Mouse (Mus musculus) testis, postnatal 14 days (tissue): Measurements from ENCODE around the gene Msx1.
"Not testable (repeated sequence)": the region's sequence is repeated elsewhere in the genome, so short reads cannot be mapped to it uniquely, and the experiment has no call there.

ENCODE experiments used
- DNase-seq: peaks from one replicate; pipeline ENCODE4 v3.0.0; 2021; ENCODE audit warnings: low spot score

Gene Msx1

DNA sequence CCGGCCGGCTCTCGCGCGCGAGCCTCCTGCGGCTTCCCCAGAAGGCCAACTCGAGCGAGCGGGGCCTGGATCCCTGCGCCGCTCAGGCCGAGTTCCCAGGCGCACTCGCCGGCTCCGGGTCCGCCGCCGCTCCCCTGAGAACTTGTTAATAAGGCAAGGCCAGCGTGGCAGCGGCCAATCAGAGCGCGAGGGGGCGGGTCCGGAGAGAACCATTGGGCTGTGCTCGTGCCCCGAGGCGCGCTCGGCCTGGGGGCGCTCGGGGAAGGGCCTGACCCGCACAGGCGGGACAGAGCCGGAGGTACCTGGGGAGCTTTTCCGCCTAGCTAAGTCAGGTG, at the start of gene Msx1:
TSS of gene Msx1 (minus strand) at position 123 of the 335 bp plus-strand sequence.
- DNase-seq, result peak; percentile 80

DNA sequence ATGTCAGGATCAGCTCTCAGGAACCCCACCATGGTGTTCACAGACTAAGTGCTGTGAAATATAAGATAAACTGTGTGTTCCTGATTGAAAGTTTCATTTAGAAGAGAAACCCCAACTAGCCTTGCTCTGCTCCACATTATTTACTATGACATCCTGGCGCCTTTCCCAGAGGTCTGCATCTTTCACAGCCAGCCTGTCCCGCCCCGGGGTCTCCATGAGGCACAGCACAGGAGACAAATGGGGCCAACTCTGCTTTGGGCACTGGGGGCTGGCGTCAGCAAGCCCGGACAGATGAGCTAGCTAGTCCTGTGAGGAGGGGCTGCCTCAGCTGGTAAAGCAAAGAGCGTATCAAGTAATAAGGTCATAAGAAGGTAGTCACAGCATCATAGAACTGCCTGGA, 41.1 kb upstream of the Msx1 start:
- no peak for DNase-seq

DNA sequence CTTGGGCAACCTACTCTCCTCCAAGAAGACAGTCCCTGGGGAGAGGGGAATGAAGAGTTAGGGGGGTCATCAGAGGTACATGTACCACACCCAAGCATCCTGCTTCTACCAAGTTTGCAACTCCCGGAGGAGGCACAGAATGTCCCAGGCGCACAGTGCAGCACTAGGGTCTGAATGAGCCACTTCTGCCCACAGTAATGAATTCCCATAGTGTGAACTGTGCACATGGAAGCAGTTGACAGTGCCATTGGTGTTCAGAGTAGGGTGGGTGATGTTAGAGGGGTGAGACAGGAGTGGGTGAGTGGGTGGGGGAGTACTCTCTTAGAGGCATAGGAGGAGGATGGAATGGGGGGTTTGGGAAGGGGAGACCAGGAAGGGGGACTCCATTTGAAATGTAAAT, 39.9 kb upstream of the Msx1 start:
- no peak for DNase-seq

DNA sequence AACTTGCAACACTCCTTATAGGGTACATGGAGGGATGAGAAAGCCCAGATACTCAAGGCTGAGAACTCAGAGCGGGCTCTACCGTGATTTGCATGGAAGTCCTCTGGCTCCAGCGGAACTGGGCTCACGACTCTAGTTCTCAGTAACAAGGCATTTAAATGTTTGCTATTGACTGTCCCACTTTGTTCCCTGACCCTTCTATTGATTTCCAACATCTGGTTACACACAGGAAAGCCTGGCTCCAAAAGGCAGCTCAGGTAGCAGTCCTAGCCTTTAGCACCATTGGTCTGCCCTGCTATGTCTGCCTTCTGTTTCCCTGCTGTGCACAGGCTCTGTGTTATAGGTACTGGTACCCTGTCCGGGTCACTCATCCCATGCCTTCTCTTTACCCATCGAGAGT, 36.5 kb upstream of the Msx1 start:
- DNase-seq, result no peak

DNA sequence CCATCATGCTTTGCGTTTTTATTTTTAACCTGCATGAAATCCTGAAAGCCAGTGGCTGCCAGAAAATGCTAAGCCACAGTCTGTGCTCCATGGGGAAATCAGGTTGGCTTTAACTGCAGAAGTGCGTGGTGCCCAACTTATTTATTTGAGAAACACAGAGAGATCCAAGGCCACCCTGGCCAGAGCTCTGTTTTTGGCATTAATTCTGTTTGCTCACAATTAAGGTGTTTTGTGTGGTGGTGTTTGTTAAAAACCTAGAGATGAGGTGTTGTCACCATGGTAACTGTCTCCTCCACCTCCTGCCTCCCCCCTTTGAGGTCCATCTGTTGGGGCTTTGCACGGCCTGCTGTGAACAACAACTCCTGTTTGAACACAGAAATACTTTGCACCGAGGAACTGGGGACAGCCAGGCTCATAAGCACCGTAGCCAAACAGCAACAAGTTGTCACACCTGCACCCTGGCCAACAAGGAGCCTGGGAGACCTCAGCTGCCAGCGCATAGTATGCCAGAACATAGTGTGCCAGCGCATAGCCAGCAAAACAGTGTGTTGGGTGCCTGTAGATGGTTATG, 35.9 kb upstream of the Msx1 start:
- no peak for DNase-seq

- DNase-seq, result no peak
These were observed 33.6 kb upstream of the Msx1 start for GRCm38 (mm10) chr5:37857763-37858545.

DNA sequence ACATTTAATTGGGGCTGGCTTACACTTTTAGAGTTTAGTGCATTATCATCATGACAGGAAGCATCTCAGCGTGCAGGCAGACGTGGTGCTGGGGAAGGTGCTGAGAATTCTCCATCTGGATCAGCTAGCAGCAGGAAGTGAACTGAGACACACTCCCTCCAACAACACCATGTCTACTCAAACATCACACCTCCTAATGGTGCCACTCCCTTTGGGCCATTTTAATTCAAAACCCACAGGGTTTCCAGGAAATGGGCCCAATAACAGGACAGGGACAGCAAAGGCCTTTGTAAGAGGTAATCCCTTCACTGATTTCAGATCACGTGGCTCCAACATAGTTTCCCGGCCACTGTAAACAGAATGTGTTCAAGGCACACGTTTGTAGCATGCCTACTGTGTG, 31.7 kb upstream of the Msx1 start:
- DNase-seq, result no peak

DNA sequence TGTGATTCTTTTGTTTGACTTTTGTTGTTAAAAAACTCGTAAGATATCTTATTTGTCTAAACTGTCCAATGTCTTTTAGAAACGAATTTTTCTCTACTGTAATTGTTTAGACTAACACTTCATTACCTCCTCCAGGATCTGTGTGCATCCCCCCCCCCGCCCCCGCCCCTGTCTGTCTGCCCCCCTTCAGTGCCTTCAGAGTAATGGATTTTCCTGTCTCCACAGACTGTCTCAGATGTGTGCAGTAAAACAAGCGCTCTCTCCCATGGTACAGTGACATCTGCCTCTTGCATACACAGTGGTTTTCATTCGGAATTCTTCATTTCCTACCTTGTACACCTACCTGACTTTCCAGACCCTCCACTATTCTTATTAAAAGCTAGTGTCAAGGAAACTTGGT, 29.9 kb upstream of the Msx1 start:
- no peak for DNase-seq

DNA sequence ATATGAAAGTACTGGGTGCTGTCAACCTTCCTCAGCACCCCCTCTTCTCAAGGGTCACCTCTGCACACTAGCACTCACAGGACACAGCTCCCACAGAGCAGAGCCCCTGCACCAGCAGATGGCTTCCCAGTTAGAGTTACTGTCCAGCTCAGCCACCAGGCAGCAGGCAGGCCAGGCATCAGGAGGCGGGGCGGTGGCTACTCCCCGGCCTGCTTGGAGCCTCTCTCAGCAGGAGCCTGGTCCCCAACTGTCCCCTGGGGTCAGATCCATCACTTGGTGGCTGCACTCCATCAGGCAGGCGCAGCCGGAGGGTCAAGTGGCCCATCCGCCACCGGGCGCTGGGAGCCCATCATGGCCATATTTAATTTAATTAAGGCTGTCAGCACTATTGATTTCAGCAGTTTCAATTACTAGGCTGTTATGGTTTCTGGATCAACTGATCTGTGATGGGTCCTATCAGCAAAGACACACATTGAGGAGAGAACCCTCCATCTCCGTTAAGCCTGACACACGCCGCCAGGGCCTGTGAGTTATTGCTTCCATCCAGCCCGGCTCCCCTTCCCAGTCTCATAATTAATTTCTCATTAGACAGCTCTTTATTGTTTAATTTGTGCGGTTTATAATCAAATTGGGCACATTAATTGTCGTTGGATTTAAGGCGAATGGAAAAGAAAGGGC, 27.1 kb upstream of the Msx1 start:
- DNase-seq, result no peak

DNA sequence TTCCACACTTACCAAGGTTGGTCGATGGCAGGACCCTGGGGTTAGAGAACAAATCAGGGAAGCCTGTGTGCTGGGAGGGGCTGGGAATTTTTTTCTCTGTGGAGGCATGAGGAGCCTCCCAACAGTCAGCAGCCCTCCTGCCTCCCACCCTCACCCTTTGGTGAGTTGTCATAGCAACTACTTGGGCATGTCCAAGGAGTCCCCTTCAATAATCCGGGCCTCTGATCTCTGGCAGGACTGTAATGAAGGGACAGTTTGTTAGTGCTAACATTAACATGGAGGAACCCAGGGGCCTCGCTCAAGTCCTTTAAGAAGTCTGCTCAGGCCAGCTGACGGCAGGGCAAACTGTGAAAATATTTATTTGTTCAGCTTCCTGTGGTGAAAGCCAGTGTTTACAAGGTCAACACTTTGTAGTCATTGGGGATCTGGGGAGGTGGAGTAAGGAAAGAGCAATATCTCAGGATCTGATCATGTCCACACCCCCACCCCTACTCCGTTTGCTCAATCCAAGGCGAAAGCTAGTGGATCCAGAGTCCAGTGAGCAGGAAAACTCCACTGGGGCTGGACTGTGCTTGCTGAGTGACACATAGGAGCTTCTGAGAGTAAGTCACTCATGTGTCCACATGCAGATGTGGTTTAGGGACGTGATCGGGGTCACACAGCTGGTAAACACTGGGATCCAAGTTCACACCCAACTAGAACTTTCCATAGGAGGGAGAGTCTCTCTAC, 24.8 kb upstream of the Msx1 start:
- no peak for DNase-seq

DNA sequence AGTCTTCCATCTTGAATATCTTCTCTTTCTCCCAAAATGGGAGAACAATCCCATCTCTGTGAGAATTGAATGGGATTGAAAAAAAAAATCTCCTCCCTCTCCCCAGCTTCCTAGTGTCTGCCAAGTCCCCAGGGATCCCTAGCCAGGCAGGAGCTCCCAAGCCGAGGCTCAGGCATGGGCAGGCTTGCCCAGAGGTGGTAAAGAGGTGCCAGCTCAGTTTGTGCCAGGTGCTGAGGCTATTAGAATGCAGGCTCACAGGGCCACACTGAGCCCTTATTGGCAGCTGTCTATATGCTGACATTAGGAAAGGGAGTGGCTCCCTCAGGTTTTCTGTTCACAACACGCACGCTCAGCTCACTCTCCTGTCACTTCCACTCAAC, 11.9 kb upstream of the Msx1 start:
- no peak for DNase-seq

GRCm38 (mm10) chr5:37835590-37836266, 11.3 kb upstream of the Msx1 start:
- no peak for DNase-seq

GRCm38 (mm10) chr5:37832766-37833165, 8.4 kb upstream of the Msx1 start:
- no peak for DNase-seq

DNA sequence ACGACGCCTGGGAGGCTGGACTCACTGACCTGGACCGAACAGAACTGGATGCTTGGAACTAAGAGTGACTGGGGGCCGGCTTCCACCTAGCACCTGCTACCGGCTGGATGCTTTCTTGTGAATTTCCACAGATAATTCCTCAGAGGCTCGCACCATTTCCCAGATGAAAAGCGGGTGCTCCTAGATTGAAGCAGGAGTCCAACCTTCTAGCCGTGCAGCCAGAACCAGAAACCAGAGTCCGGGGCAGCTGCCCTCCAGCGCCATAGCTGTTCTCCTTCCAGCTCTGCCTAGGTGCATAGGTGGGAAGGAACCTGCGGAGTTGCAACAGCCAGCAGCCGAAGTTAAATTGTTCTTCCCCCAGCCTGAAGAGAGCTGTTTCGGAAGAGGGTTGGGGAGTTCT, 7.6 kb upstream of the Msx1 start:
- no peak for DNase-seq

GRCm38 (mm10) chr5:37830436-37830835, 6.1 kb upstream of the Msx1 start:
- DNase-seq, result not testable (repeated sequence)

DNA sequence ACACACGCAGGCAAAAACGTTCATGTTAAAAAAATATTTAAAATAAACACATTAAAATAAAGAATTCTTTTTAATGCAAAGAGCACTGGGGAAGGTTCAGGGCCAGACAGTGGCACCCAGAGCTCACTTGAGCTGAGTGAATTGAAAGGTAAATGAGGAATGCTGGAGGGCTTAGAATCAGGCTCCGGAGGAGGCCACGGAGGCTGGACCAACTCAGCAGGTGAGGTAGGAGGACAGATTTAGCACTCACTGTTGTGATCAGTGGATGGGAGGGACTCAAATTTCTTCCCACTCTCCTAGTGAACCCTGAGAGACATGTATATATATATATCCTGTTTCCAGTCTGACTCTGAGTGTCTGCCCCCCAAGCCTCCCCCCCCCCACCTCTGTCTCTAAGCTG, 5.5 kb upstream of the Msx1 start:
- DNase-seq, result no peak

GRCm38 (mm10) chr5:37829296-37829670, 4.9 kb upstream of the Msx1 start:
- no peak for DNase-seq

DNA sequence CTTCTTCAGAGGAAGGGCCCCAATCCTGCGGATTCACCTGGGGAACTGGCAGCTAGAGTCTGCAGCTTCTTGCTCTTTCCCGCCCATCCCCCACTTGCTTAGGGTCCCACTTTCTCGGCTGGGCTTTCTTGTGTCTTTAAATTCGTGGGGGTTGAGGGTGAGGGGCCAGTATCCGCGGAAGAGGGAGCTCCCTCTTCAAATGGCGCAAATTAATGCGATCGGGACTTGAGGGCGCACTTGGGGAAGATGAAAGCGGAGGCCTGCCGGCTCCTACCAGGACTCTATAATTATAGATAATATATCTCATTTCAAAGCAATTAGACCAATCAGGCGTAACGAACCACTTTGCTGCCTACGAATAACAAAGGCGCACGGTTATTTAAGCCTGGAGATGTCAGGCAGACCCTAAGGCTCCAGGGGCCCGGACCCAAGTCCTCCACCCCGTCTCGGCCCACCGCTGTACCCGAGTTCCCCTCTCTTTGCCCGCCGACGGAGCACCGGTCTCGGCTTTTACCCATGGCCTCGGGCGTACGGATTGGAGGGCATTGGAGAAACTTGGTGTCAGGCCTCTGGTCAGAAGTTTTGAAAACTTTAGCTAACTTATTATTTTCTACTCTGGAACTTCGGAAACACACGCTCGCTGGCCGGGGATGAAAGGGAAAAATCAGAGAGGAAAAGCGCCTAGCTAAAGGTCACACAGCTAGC, 4.4 kb upstream of the Msx1 start:
- no peak for DNase-seq

- no peak for DNase-seq
These were observed 3.6 kb upstream of the Msx1 start for GRCm38 (mm10) chr5:37828001-37828400.

GRCm38 (mm10) chr5:37827626-37827950, 3.2 kb upstream of the Msx1 start:
- no peak for DNase-seq

GRCm38 (mm10) chr5:37826706-37827625, 2.6 kb upstream of the Msx1 start:
- DNase-seq, result no peak
